In genomic region chr17:57031661-57032420, GRCm38 (mm10) we compare ENCODE assay signal across 1 mouse cellular context.
TF ChIP-seq lines count a peak whose summit lies in the region.

No protein-coding gene starts in this region.

TF ChIP-seq in myocyte, 11 proteins besides CTCF, POLR2A, EP300 and RAD21 (continued from another document):
- no peak for TF ChIP-seq TCF3 (IDR thresholded peaks at IDR 0.05; ENCODE audit: insufficient read length, low read depth)
- TF ChIP-seq E2F4 (IDR thresholded peaks at IDR 0.05; ENCODE audit: insufficient read depth) = no peak
- peak; percentile 3 for TF ChIP-seq SRF (IDR thresholded peaks at IDR 0.05; ENCODE audit: control insufficient read depth, insufficient read length, low read depth)
- TF ChIP-seq MYOD1 (IDR thresholded peaks at IDR 0.05; ENCODE audit: control insufficient read depth in 1 of 3, insufficient read length in 2 of 3, low read depth in 2 of 3) = peak in 1 of 3 experiments; percentile 13
- TF ChIP-seq USF1 (IDR thresholded peaks at IDR 0.05; ENCODE audit: low read depth) = peak; percentile 98
TF ChIP-seq in myocyte: peak in this region for 4.
